Mouse (Mus musculus) kidney, embryonic 15.5 days (tissue): ENCODE results near the gene Nhsl2. TPM values are rescaled to one million over a fixed set of nuclear protein-coding genes. Genes with fewer than 3 reads are reported as not detected.

Experiments used
- ATAC-seq: fragments of 200-750 bp; cut with Nextera tagmentation; replicated peaks from 2 replicates; pipeline ENCODE4 v1.8.0; 2017; ENCODE audit warnings: moderate TSS enrichment; ENCODE audit not compliant: low FRiP score
- H3K27ac ChIP-seq: fragments of 300-500 bp; sonication (generic); 2 replicates; pipeline ENCODE4 v1.5.1; 2015; ENCODE audit warnings: mild to moderate bottlenecking, inconsistent platforms
- H3K27me3 ChIP-seq: fragments of 300-500 bp; sonication (generic); 2 replicates; pipeline ENCODE4 v1.6.1; 2015; ENCODE audit warnings: inconsistent platforms
- H3K36me3 ChIP-seq: fragments of 300-500 bp; sonication (generic); 2 replicates; pipeline ENCODE4 v1.6.1; 2015; ENCODE audit warnings: inconsistent platforms
- H3K4me1 ChIP-seq: fragments of 300-500 bp; sonication (generic); 2 replicates; pipeline ENCODE4 v1.6.1; 2015; ENCODE audit warnings: inconsistent platforms
- H3K4me2 ChIP-seq: fragments of 300-500 bp; sonication (generic); 2 replicates; pipeline ENCODE4 v1.6.1; 2015; ENCODE audit warnings: moderate library complexity, mild to moderate bottlenecking, inconsistent platforms
- H3K4me3 ChIP-seq: fragments of 300-500 bp; sonication (generic); replicated peaks from 2 replicates; pipeline ENCODE4 v1.5.1; 2015; ENCODE audit warnings: mild to moderate bottlenecking, inconsistent platforms
- H3K9ac ChIP-seq: fragments of 300-500 bp; sonication (generic); 2 replicates; pipeline ENCODE4 v1.6.1; 2015; ENCODE audit warnings: mild to moderate bottlenecking, inconsistent platforms
- H3K9me3 ChIP-seq: fragments of 300-500 bp; sonication (generic); replicated peaks from 2 replicates; pipeline ENCODE4 v1.6.1; 2016; ENCODE audit warnings: inconsistent platforms
- WGBS: fragments of 180-500 bp; shearing (Covaris S2); methylation state at CpG from one replicate; pipeline ENCODE4 v1.1.7; 2015; ENCODE audit warnings: mixed read lengths; 5-methylcytosine and 5-hydroxymethylcytosine counted together
- microRNA-seq: library from miRNA; unstranded; fragments of <30 nt; microRNA quantifications from one replicate; pipeline ENCODE4, GENCODE M21; 2016
- polyA plus RNA-seq: library from polyadenylated mRNA; unstranded; fragments of >200 nt; fragmentation: Nextera tagmentation; extraction: Ambion mirVana; gene quantifications from 2 replicates; pipeline ENCODE4 v1.2.1, GENCODE M21; 2015

Nhsl2 gene
- polyA plus RNA-seq, 1 experiment from 2014 or later: 12.9 TPM

DNA sequence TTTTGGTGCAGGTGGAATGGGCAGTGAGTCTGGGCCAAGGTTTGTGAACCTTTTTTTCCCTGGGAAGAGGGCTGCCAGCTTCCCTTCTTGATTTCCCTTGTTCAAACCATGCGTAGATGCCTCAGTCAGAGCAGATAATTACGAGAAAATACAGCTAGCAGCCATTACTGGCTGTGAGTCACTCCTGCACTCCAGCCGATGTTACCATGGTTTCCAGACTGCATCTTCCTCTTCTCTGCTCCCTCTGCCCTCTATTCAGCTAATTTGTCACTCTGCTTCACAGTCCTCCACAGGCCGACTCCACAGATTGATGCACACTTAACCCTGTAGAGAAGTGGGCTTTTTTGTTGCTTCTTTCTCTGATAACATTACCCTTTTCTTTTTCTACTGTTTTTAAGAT lies 266.5 kb downstream of the Nhsl2 start:
- ATAC-seq: no peak
- Histone ChIP-seq H3K9ac (no peak overlapping the region), H3K4me1 (peaks cover 4% of the 10 kb centered on the region; the same call in 1 of the 2 replicates), H3K4me3 (no peak overlapping the region), H3K27me3 (peaks cover 27% of the 10 kb centered on the region), H3K36me3 (no peaks in the 10 kb centered on the region), H3K4me2 (no peak overlapping the region), H3K9me3 (no peaks in the 10 kb centered on the region), H3K27ac (no peak overlapping the region)
- WGBS: 53% methylated on average over 4 of the region's 4 CpGs

DNA sequence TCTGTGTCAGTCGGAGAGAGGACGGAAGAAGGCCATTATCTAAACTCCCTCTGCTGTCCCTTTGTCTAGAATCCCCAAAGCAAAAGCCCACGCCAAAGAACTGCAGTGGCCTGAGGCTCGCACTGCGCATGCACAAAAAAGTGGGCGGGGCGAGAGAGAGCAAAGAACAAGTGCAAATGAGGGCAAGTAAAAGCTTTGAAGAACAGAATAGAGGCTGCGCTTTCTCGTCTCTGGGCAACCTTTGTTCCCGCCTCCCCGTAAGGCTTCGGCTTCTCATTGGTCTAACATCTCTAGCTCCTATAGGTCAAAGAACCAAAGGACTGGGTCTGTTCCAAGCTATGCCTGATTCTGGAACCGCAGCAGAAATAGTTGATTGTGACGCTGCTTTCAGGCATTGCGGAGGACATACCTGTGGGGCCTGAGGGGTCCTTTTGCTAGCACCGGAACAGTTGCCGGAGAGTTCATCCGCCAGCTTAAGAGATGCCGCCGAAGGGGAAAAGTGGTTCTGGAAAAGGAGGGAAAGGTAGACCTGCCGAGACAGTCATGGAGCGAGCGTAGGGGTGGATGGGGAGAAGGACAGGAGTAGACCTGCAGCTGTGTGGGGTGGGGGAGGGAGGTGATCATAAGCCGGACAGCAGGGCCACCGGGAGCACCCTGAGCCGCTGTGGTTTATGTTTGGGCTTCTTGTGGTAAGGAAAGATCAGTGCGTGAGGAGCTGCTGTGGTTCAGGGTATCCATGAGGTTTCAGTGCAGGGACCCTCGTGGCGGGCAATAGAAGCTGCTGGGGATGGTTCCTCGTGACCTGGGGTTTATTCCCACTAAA lies 270.1 kb downstream of the Nhsl2 start, which contains the start of gene Pin4:
Gene Pin4 (plus strand): TSS at position 406 of the 823 bp plus-strand sequence.
- WGBS: 19% methylated on average over 30 of the region's 30 CpGs
- peak; percentile 99 for ATAC-seq
- Histone ChIP-seq H3K27me3 (peaks cover 22% of the 10 kb centered on the region; the same call in 1 of the 2 replicates), H3K4me1 (peaks cover 4% of the 10 kb centered on the region; the same call in 1 of the 2 replicates), H3K9me3 (no peaks in the 10 kb centered on the region), H3K4me3 (peak within 1 kb of the TSS; percentile 66), H3K9ac (peak within 1 kb of the TSS; percentile 62), H3K27ac (no peak within 1 kb of the TSS), H3K4me2 (peak within 1 kb of the TSS; percentile 58), H3K36me3 (peaks cover 17% of the 10 kb centered on the region)

DNA sequence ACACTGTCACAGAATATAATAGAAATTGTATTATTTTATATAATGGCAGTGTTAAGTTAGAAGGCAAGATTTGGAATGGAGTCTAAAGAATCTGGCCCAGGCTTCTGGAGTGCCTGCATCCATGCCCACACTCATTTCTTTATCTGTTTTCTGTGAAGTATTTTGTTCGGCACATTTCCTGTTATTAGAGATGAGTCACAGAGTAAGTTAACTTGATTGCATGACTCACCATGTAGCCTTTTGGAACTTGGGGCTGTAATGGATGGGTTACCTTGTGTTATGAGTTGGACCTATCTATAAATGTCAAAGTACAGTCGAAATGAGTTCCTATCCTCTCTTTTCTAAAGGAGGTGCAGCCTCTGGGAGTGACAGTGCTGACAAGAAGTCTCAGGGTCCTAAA lies 272.1 kb downstream of the Nhsl2 start:
- no peak overlapping the region for H3K27ac ChIP-seq
- H3K4me2 ChIP-seq: no peak overlapping the region
- peaks cover 4% of the 10 kb centered on the region; the same call in 1 of the 2 replicates for H3K4me1 ChIP-seq
- H3K9ac ChIP-seq: no peak overlapping the region
- peaks cover 9% of the 10 kb centered on the region; the same call in 1 of the 2 replicates for H3K27me3 ChIP-seq
- ATAC-seq: no peak
- no peak overlapping the region for H3K4me3 ChIP-seq
- peaks cover 36% of the 10 kb centered on the region for H3K36me3 ChIP-seq
- WGBS: 88% methylated on average over 2 of the region's 2 CpGs
- no peaks in the 10 kb centered on the region for H3K9me3 ChIP-seq

DNA sequence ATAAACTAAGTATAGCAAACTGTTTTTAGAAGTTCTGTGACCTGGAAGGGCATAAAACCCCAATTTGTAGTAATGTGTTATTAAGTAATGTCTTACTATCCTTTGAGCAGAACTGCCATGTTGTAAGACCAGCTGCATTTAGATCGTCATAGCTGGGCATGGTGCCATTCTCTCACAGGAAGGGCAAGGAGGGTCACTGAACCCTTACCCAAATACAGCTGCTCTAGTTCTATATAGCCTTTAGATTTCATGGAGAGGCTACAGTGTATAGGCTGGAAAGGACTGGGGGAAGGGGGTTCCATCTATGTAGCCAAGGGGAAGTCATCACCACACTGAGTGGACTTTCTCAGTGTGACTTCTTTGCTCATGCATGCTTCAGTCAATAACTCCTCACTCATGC lies 292.0 kb downstream of the Nhsl2 start:
- H3K4me2 ChIP-seq: no peak overlapping the region
- no peak overlapping the region for H3K9ac ChIP-seq
- peaks cover 41% of the 10 kb centered on the region for H3K36me3 ChIP-seq
- 78% methylated on average over 1 of the region's 1 CpGs for WGBS
- no peaks in the 10 kb centered on the region for H3K9me3 ChIP-seq
- ATAC-seq: no peak
- no peaks in the 10 kb centered on the region for H3K4me1 ChIP-seq
- H3K4me3 ChIP-seq: no peak overlapping the region
- H3K27ac ChIP-seq: no peak overlapping the region
- peaks cover 17% of the 10 kb centered on the region; the same call in 1 of the 2 replicates for H3K27me3 ChIP-seq

Small RNA genes lying within 50 kb of the gene (microRNA-seq; reads per million reads assigned to microRNA genes)
- gene Gm27843: not detected

Other genes with a start within 250 kb of the Nhsl2 start
- 155 and 157 TPM in 2 replicates for gene Ogt, start 209.3 kb upstream of the Nhsl2 start, polyA plus RNA-seq
- 0.14 and 0.24 TPM in 2 replicates for gene Cxcr3, start 115.1 kb upstream of the Nhsl2 start, polyA plus RNA-seq
- 0.18 and 0.26 TPM in 2 replicates for gene Gm4779, start 55.0 kb upstream of the Nhsl2 start, polyA plus RNA-seq
- gene 8030474K03Rik, start 54.7 kb upstream of the Nhsl2 start, polyA plus RNA-seq: 0.36 TPM in 2 replicates
- gene Rtl5, start 221.9 kb downstream of the Nhsl2 start, polyA plus RNA-seq: 2.5 and 2.8 TPM in 2 replicates